Mouse (Mus musculus): ENCODE results near the gene Homez. TPM values are rescaled to one million over a fixed set of nuclear protein-coding genes. Genes with fewer than 3 reads are reported as not detected.

Gene Homez
- polyA plus RNA-seq, 1 experiment from 2014 or later: 19.9 TPM

GRCm38 (mm10) chr14:54875844-54876538, 5.2 kb upstream of the Homez start:
- WGBS: 2% methylated on average over 36 of the region's 36 CpGs

DNA sequence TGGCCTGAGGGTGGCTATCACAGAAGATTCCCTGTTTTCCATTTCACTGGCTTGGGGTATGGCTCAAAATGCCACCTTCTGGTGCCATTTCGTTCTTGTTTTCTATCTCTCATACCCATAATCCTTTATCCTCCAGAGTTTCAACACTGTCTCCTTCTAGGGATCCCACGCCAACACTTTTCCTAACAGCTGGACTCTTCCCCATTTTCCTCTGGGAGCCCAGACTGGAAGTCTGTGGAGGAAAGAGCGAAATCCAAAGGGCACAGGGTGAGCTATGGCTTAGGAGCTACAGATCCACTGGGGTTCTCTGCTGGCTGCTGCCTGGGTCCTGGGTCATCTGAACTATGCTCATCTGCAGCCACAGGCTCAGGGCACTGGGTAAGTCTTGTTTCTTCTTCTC, 3.4 kb upstream of the Homez start:
- Histone ChIP-seq H3K36me3 (ENCODE audit: insufficient read depth, low read length) (no peaks in the 10 kb centered on the region), H3K4me1 (replicated peaks; ENCODE audit: insufficient read depth, low read length) (no peaks in the 10 kb centered on the region; the same call in 1 of the 2 replicates), H3K4me3 (replicated peaks; ENCODE audit: low read depth, low read length) (no peak overlapping the region), H3K27ac (no peak overlapping the region), H3K27me3 (ENCODE audit: insufficient read depth, low read length) (no peaks in the 10 kb centered on the region), H3K4me2 (ENCODE audit: low read length) (no peak overlapping the region), H3K9ac (ENCODE audit: low read depth, low read length) (no peak overlapping the region), H3K9me3 (replicated peaks; ENCODE audit: low read length) (no peaks in the 10 kb centered on the region)
- TF ChIP-seq CTCF (IDR thresholded peaks at IDR 0.05; ENCODE audit: low read depth): no peak
- WGBS: 93% methylated on average over 3 of the region's 3 CpGs
- ATAC-seq (replicated peaks; ENCODE audit: low FRiP score, low read depth) (no peak), DNase-seq (ENCODE audit: low spot score) (no peak)

More at GRCm38 (mm10) chr14:54875844-54876538, 5.2 kb upstream of the Homez start:
- Histone ChIP-seq H3K36me3 (ENCODE audit: insufficient read depth, low read length) (no peaks in the 10 kb centered on the region), H3K4me1 (replicated peaks; ENCODE audit: insufficient read depth, low read length) (no peaks in the 10 kb centered on the region; the same call in 1 of the 2 replicates), H3K27me3 (ENCODE audit: insufficient read depth, low read length) (no peaks in the 10 kb centered on the region), H3K27ac (peak overlapping the region; percentile 79), H3K9ac (ENCODE audit: low read depth, low read length) (peak overlapping the region; percentile 87), H3K4me2 (ENCODE audit: low read length) (peak overlapping the region; percentile 99), H3K4me3 (replicated peaks; ENCODE audit: low read depth, low read length) (peak overlapping the region; percentile 59), H3K9me3 (replicated peaks; ENCODE audit: low read length) (no peaks in the 10 kb centered on the region)
- peak; percentile 77 for DNase-seq (ENCODE audit: low spot score)
- no peak for TF ChIP-seq CTCF (IDR thresholded peaks at IDR 0.05; ENCODE audit: low read depth)
- ATAC-seq (replicated peaks; ENCODE audit: low FRiP score, low read depth): peak; percentile 53

- no peak for TF ChIP-seq CTCF (IDR thresholded peaks at IDR 0.05; ENCODE audit: low read depth)
- ATAC-seq (replicated peaks; ENCODE audit: low FRiP score, low read depth) (no peak), DNase-seq (ENCODE audit: low spot score) (no peak)
- Histone ChIP-seq H3K4me2 (ENCODE audit: low read length) (no peak overlapping the region), H3K36me3 (ENCODE audit: insufficient read depth, low read length) (no peaks in the 10 kb centered on the region), H3K4me3 (replicated peaks; ENCODE audit: low read depth, low read length) (no peak overlapping the region), H3K9ac (ENCODE audit: low read depth, low read length) (no peak overlapping the region), H3K27me3 (ENCODE audit: insufficient read depth, low read length) (no peaks in the 10 kb centered on the region), H3K9me3 (replicated peaks; ENCODE audit: low read length) (no peaks in the 10 kb centered on the region), H3K27ac (no peak overlapping the region), H3K4me1 (replicated peaks; ENCODE audit: insufficient read depth, low read length) (no peaks in the 10 kb centered on the region)
- WGBS: 81% methylated on average over 4 of the region's 4 CpGs
These were observed 2.7 kb downstream of the Homez start for GRCm38 (mm10) chr14:54868026-54868425.

DNA sequence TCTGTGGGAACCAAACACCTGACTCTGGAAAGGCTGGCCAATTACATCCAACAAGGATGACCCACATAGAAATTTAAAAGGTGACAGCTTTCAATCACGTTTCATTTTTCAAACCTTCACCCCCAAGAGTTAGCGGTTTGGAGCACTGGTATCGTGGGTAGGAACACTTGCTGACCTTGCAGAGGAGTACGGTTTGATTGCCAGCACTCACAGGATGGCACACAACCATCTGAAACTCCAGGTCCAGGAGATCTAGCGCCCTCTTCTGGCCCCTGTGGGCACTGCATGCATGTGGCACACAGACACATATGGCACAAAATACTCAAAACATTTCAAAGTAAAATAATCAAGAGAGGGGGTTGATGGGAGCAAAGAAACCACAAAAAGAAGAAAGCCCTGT, 3.8 kb downstream of the Homez start:
- TF ChIP-seq CTCF (IDR thresholded peaks at IDR 0.05; ENCODE audit: low read depth): peak; percentile 61
- no peak overlapping the region for H3K9ac ChIP-seq (ENCODE audit: low read depth, low read length)
- WGBS: 58% methylated on average over 5 of the region's 5 CpGs
- H3K27ac ChIP-seq: no peak overlapping the region
- H3K4me2 ChIP-seq (ENCODE audit: low read length): no peak overlapping the region
- no peaks in the 10 kb centered on the region for H3K36me3 ChIP-seq (ENCODE audit: insufficient read depth, low read length)
- no peaks in the 10 kb centered on the region for H3K27me3 ChIP-seq (ENCODE audit: insufficient read depth, low read length)
- ATAC-seq (replicated peaks; ENCODE audit: low FRiP score, low read depth) (no peak), DNase-seq (ENCODE audit: low spot score) (no peak)
- no peak overlapping the region for H3K4me3 ChIP-seq (replicated peaks; ENCODE audit: low read depth, low read length)
- H3K9me3 ChIP-seq (replicated peaks; ENCODE audit: low read length): no peaks in the 10 kb centered on the region
- H3K4me1 ChIP-seq (replicated peaks; ENCODE audit: insufficient read depth, low read length): no peaks in the 10 kb centered on the region

DNA sequence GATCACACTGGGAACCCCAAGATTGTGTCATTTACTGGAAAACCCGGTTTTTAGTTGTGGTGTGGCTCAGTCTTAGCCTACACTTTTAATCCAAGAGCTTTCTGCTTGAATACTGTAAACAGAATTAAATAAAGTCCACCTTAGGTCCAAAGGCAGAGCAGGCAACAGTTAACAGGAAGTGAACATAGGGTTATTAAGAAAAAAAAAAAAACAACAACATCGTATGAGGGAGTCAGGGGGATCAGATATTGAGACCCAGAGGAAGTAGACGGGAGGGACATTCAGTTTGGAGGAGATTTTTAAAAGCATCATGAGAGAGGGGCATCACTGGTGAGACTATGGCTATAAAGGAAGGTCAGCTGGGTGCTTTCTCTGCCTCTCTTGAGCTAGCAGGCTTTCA, 4.5 kb downstream of the Homez start:
- H3K36me3 ChIP-seq (ENCODE audit: insufficient read depth, low read length): no peaks in the 10 kb centered on the region
- WGBS: 33% methylated on average over 3 of the region's 3 CpGs
- no peak overlapping the region for H3K4me3 ChIP-seq (replicated peaks; ENCODE audit: low read depth, low read length)
- TF ChIP-seq CTCF (IDR thresholded peaks at IDR 0.05; ENCODE audit: low read depth): no peak
- no peaks in the 10 kb centered on the region for H3K9me3 ChIP-seq (replicated peaks; ENCODE audit: low read length)
- no peak overlapping the region for H3K4me2 ChIP-seq (ENCODE audit: low read length)
- ATAC-seq (replicated peaks; ENCODE audit: low FRiP score, low read depth) (no peak), DNase-seq (ENCODE audit: low spot score) (no peak)
- no peak overlapping the region for H3K27ac ChIP-seq
- H3K9ac ChIP-seq (ENCODE audit: low read depth, low read length): no peak overlapping the region
- H3K4me1 ChIP-seq (replicated peaks; ENCODE audit: insufficient read depth, low read length): no peaks in the 10 kb centered on the region
- no peaks in the 10 kb centered on the region for H3K27me3 ChIP-seq (ENCODE audit: insufficient read depth, low read length)

DNA sequence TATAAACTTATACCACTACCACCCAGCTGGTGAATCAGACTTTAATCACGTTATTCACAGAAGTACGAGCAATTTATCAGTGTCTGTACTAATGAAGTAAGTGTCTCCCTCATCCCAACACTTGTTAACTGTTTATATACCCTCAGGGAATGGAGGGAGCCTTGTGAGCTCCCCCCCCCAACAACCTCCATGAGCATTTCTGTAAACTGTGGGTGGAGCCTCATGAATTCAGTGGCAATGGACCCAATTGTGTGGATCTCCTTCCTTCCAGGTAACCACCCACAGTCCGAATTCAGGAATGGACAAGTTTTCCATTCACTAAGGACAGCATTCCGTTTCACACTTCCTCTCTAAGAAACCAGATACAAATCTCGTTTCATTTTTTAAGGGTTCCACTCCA, 5.1 kb downstream of the Homez start:
- no peaks in the 10 kb centered on the region for H3K9me3 ChIP-seq (replicated peaks; ENCODE audit: low read length)
- H3K4me1 ChIP-seq (replicated peaks; ENCODE audit: insufficient read depth, low read length): no peaks in the 10 kb centered on the region
- ATAC-seq (replicated peaks; ENCODE audit: low FRiP score, low read depth) (no peak), DNase-seq (ENCODE audit: low spot score) (no peak)
- no peak overlapping the region for H3K4me2 ChIP-seq (ENCODE audit: low read length)
- no peak overlapping the region for H3K27ac ChIP-seq
- no peaks in the 10 kb centered on the region for H3K27me3 ChIP-seq (ENCODE audit: insufficient read depth, low read length)
- no peak overlapping the region for H3K4me3 ChIP-seq (replicated peaks; ENCODE audit: low read depth, low read length)
- no peak overlapping the region for H3K9ac ChIP-seq (ENCODE audit: low read depth, low read length)
- TF ChIP-seq CTCF (IDR thresholded peaks at IDR 0.05; ENCODE audit: low read depth): no peak
- H3K36me3 ChIP-seq (ENCODE audit: insufficient read depth, low read length): no peaks in the 10 kb centered on the region
- WGBS: 71% methylated on average over 5 of the region's 5 CpGs
